Mouse (Mus musculus) liver, embryonic 14.5 days (tissue): ENCODE measurements around the gene Chd1l. TPM values are rescaled to one million over a fixed set of nuclear protein-coding genes. Genes with fewer than 3 reads are reported as not detected.
A peak's percentile ranks its signal among the peaks of the same experiment; 100 is the strongest.

ENCODE experiments used
- ATAC-seq: fragments of 200-750 bp; cut with Nextera tagmentation; 2 replicates; pipeline ENCODE4 v1.8.0; 2017; ENCODE audit warnings: moderate number of reproducible peaks, mild to moderate bottlenecking, moderate library complexity; ENCODE audit not compliant: insufficient read depth
- DNase-seq, 3 experiments: peaks; one replicate each; pipeline ENCODE4 v3.0.0-alpha.2; 2012 to 2013; ENCODE audit warnings: low read depth in 3 of 3, low spot score in 3 of 3
- H3K27ac ChIP-seq: fragments of 300-500 bp; sonication (generic); 2 replicates; pipeline ENCODE4 v1.5.1; 2014; ENCODE audit warnings: moderate library complexity, mild to moderate bottlenecking, control low read depth, inconsistent platforms
- H3K27me3 ChIP-seq: fragments of 300-500 bp; sonication (generic); 2 replicates; pipeline ENCODE4 v1.6.1; 2014; ENCODE audit warnings: mild to moderate bottlenecking, low read length, moderate library complexity; ENCODE audit not compliant: control insufficient read depth, insufficient read depth
- H3K36me3 ChIP-seq: fragments of 300-500 bp; sonication (generic); replicated peaks from 2 replicates; pipeline ENCODE4 v1.6.1; 2014; ENCODE audit warnings: low read depth; ENCODE audit not compliant: control insufficient read depth, insufficient read depth
- H3K4me1 ChIP-seq, 2 experiments: fragments of 200-500 bp in 1 of 2; fragments of 300-500 bp in 1 of 2; sonication (generic) in 1 of 2; replicated peaks; 2 replicates each; pipeline ENCODE4 v1.6.1; 2012 to 2014; ENCODE audit warnings: antibody characterized with exemption in 1 of 2, inconsistent platforms in 1 of 2, low read length in 1 of 2; ENCODE audit not compliant: control insufficient read depth in 2 of 2, insufficient read depth in 2 of 2
- H3K4me2 ChIP-seq: fragments of 300-500 bp; sonication (generic); 2 replicates; pipeline ENCODE4 v1.6.1; 2014; ENCODE audit warnings: low read depth, mild to moderate bottlenecking, control low read depth, moderate library complexity
- H3K4me3 ChIP-seq, 2 experiments: fragments of 200-500 bp in 1 of 2; fragments of 300-500 bp in 1 of 2; sonication (generic) in 1 of 2; 2 replicates each; pipeline ENCODE4 v1.5.1; 2012 to 2014; ENCODE audit warnings: low read depth in 2 of 2, low read length in 2 of 2, mild to moderate bottlenecking in 2 of 2, control low read depth in 1 of 2, inconsistent platforms in 1 of 2, moderate library complexity in 1 of 2; ENCODE audit not compliant: insufficient read depth in 1 of 2
- H3K9ac ChIP-seq: fragments of 300-500 bp; sonication (generic); replicated peaks from 2 replicates; pipeline ENCODE4 v1.6.1; 2014; ENCODE audit warnings: mild to moderate bottlenecking, control low read depth, moderate library complexity
- H3K9me3 ChIP-seq: fragments of 300-500 bp; sonication (generic); 2 replicates; pipeline ENCODE4 v1.6.1; 2016; ENCODE audit warnings: low read length, mixed read lengths; ENCODE audit not compliant: control insufficient read depth
- CTCF ChIP-seq: IDR thresholded peaks from 2 replicates; pipeline ENCODE4 v1.5.1; 2016; ENCODE audit warnings: antibody characterized with exemption, low read depth, control low read depth
- EP300 ChIP-seq: IDR thresholded peaks from 2 replicates; pipeline ENCODE4 v1.6.1; 2016; ENCODE audit warnings: antibody characterized with exemption, low read depth
- WGBS: fragments of 180-500 bp; shearing (Covaris S2); extraction: QIAGEN DNeasy Blood & Tissue Kit; methylation state at CpG from one replicate; pipeline ENCODE4 v1.1.7; 2014; ENCODE audit not compliant: insufficient replicate concordance; 5-methylcytosine and 5-hydroxymethylcytosine counted together
- polyA plus RNA-seq, 2 experiments: library from polyadenylated mRNA; depleted of rRNA in 1 of 2; stranded (reverse) in 1 of 2; unstranded in 1 of 2; fragments of >200 nt; fragmentation: Nextera tagmentation in 1 of 2; extraction: Ambion mirVana in 1 of 2; gene quantifications; 2 replicates each; pipeline versions ENCODE4 v1.2.1 to v1.2.3; 2012 to 2014

Chd1l gene
- polyA plus RNA-seq, 2 experiments: 7.0 to 10.3 TPM

DNA sequence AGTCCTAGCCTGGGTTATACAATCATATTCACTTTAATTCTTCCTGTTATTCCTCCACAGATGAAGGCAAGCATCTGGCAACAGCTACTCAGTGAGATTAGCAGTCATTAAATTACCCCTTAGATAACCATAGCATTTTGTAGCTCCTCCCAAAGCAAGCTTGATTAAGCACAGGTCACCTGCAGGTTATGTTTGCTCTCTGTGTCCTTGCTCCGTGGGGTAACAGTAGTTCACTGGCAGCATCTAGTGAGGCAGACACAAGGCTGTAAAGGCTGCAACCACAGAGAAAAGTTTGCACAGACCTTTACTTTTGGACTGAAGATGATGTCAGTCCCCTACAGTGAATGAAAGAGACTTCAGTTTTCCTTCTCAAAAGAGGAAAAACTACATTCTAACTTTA, 5.2 kb upstream of the Chd1l start:
- TF ChIP-seq EP300: no peak
- no peaks in the 10 kb centered on the region for H3K9me3 ChIP-seq
- no peak overlapping the region for H3K4me2 ChIP-seq
- ATAC-seq (no peak), DNase-seq (no peak)
- peaks cover 5 to 13% of the 10 kb centered on the region in 2 experiments for H3K4me1 ChIP-seq
- H3K9ac ChIP-seq: no peak overlapping the region
- H3K27me3 ChIP-seq: no peaks in the 10 kb centered on the region
- no peak overlapping the region for H3K4me3 ChIP-seq
- WGBS: 28% methylated on average over 1 of the region's 1 CpGs
- no peak overlapping the region for H3K27ac ChIP-seq
- no peaks in the 10 kb centered on the region for H3K36me3 ChIP-seq

DNA sequence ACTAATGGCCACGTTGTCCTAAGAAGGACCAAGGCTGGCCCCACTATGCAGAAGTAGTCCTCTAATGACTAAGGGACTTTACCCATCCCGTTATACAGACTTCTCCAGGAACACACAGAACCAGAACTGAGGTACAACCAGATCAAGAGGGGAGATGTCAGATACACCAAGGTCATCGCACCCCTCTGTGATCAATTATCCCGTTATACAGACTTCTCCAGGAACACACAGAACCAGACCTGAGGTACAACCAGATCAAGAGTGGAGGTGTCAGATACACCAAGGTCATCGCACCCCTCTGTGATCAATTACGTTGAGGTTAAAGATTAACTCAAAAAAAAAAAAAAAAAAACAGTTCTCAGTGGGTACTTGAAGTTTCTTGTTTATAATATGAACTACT, 1.0 kb upstream of the Chd1l start:
- no peaks in the 10 kb centered on the region for H3K36me3 ChIP-seq
- H3K9me3 ChIP-seq: no peaks in the 10 kb centered on the region
- no peaks in the 10 kb centered on the region for H3K27me3 ChIP-seq
- H3K9ac ChIP-seq: no peak overlapping the region
- peaks cover 8 to 19% of the 10 kb centered on the region in 2 experiments for H3K4me1 ChIP-seq
- TF ChIP-seq CTCF: no peak
- no peak for TF ChIP-seq EP300
- H3K4me2 ChIP-seq: no peak overlapping the region
- ATAC-seq (no peak), DNase-seq (no peak)
- H3K27ac ChIP-seq: no peak overlapping the region
- 77% methylated on average over 6 of the region's 6 CpGs for WGBS
- no peak overlapping the region for H3K4me3 ChIP-seq

GRCm38 (mm10) chr3:97609201-97609844, 680 bp downstream of the Chd1l start:
- H3K9ac ChIP-seq: peak overlapping the region; percentile 90
- peak; percentile 40 for ATAC-seq
- WGBS: 2% methylated on average over 20 of the region's 20 CpGs

DNA sequence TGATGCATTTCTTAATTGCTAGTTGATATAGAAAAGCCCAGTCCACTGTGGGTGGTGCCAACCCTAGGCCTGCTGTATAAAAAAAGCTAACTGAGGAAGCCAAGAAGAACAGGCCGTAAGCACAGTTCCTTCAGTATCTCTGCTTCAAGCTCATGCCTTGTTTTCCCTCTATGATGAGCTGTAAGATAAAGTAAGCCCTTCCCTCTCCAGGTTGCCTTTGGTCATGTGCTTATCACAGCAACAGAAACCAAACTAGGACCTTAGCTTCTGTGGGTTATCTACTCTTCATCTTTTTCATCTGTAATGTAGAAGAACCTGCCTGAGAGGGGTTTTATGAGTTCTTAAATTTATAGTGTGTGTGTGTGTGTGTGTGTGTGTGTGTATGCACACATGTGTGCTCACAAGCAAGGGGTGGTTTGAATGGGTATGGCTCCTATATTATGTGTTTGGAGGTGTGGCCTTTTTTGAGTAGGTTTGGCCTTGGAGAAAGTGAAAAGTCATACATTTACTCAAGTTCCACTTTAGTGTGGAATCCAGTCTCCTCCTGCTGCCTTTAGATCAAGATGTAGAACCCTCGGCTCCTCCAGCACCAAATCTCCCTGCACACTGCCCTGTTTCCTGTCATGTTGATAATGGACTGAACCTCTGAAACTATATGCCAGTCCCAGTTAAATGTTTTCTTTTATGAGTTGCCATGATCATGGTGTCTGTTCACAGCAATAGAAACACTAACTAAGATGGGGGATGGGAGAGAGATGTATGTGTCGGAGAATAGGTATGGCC, 9.8 kb downstream of the Chd1l start:
- TF ChIP-seq CTCF: no peak
- TF ChIP-seq EP300: no peak
- Histone ChIP-seq H3K4me1 (no peaks in the 10 kb centered on the region; a peak in 1 of 4 replicates), H3K4me3 (no peak overlapping the region), H3K27me3 (no peaks in the 10 kb centered on the region), H3K9ac (no peak overlapping the region), H3K4me2 (no peak overlapping the region), H3K36me3 (peaks cover 4% of the 10 kb centered on the region; the same call in 1 of the 2 replicates), H3K9me3 (no peaks in the 10 kb centered on the region), H3K27ac (no peak overlapping the region)
- whole genome bisulfite sequencing: 58% methylated on average over 3 of the region's 3 CpGs
- ATAC-seq: no peak
- no peak for DNase-seq

More at GRCm38 (mm10) chr3:97609201-97609844, 680 bp downstream of the Chd1l start:
- no peaks in the 10 kb centered on the region for H3K27me3 ChIP-seq
- no peaks in the 10 kb centered on the region for H3K9me3 ChIP-seq
- H3K4me1 ChIP-seq: peaks cover 8 to 17% of the 10 kb centered on the region in 2 experiments
- DNase-seq: peak; percentile 35 to 56 (median 47)
- TF ChIP-seq EP300 (no peak), CTCF (peak; percentile 84)
- H3K27ac ChIP-seq: peak overlapping the region; percentile 66
- no peaks in the 10 kb centered on the region for H3K36me3 ChIP-seq
- H3K4me2 ChIP-seq: peak overlapping the region; percentile 87
- H3K4me3 ChIP-seq: peak overlapping the region; percentile 75 to 87

DNA sequence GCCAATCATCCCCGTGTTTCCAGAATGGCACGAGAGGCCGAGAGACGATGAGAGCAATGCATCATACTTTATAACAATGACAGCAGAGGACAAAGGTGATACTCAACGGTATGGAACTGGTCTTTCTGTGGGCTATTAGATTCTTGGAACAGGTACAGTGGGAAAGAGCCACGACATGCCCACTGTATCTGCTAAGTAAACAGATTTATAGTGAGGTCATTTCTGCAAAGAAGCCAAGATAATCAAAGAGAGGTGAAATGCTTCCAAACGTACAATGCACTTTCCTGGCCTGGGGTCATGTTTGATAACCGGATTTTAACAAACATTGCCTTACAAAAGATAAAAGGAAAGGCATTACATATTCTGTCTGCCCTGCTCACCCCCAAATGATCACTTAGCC, 13.2 kb downstream of the Chd1l start:
- Histone ChIP-seq H3K27me3 (no peaks in the 10 kb centered on the region), H3K36me3 (peaks cover 4% of the 10 kb centered on the region; the same call in 1 of the 2 replicates), H3K9me3 (no peaks in the 10 kb centered on the region), H3K4me1 (no peaks in the 10 kb centered on the region; a peak in 1 of 4 replicates), H3K4me3 (no peak overlapping the region), H3K9ac (no peak overlapping the region), H3K4me2 (no peak overlapping the region), H3K27ac (no peak overlapping the region)
- no peak for DNase-seq
- 67% methylated on average over 8 of the region's 8 CpGs for WGBS
- no peak for ATAC-seq
- TF ChIP-seq EP300 (no peak), CTCF (no peak)
